Mouse (Mus musculus): ENCODE measurements around the gene Egfl6. TPM values are rescaled to one million over a fixed set of nuclear protein-coding genes. Genes with fewer than 3 reads are reported as not detected.

The Egfl6 gene
- total and polyA plus RNA-seq, 3 experiments = 0.04 TPM; not detected in 2

DNA sequence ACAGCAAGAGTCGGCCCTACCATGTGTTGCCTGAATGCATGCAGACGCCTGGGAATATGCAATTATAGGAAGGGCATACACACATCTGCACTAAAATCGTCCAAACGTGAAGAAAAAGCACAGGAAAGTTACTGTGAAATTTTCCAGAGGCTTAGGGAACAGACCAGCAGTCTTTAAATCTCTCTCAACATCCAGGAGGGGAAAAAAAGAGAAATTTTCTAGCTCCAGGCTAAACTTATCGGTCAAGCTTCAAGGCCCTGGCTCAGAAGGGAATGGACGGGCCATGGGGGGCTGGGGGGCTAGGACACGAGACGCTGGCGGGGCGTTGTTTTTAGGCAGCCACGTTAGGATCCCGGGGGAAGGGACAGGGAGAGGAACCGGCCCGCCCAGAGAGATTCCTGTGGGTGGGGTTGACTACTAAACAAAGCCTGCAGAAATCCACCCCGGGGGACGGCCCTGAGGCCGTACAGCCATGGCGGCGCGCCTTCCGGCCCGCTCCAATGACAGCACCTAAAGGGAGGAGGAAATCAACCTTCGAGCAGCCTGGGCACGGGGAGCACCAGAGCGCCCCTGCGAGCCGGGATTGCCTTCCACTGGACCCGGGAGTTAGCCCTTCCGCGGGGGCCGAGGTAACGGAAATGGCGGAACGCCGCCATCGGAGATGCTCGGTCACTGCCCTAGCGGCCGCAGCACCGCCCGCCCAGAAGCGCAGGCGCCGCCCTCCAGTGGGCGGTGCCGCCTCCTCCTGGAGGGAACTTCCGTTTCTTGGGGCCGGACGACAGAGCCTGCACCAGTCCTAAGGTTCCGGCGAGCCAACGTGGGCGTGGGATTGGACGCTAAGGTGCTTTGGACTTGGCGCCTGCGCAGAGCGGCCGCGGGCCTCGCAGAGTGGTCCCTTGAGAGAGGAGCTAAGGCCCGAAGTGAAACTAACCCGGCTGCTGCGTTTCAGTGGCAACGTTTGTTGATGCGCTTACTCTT lies 75.5 kb downstream of the Egfl6 start:
- Histone ChIP-seq H3K4me3 (replicated peaks in 1 of 3; ENCODE audit: low read depth in 2 of 3, low read length in 2 of 3, poor library complexity in 1 of 3) (peak overlapping the region; percentile 65 to 79 (median 69)), H3K4me2 (ENCODE audit: insufficient read depth, low read depth, poor library complexity, severe bottlenecking) (peak overlapping the region; percentile 87), H3K79me2 (replicated peaks; ENCODE audit: control insufficient read depth, extremely low read depth, insufficient read depth, poor library complexity, severe bottlenecking) (no peaks in the 10 kb centered on the region), H3K36me3 (replicated peaks in 1 of 2; ENCODE audit: control insufficient read depth in 1 of 2, insufficient read depth in 1 of 2, low read length in 1 of 2) (peaks cover 6 to 15% of the 10 kb centered on the region in 2 experiments), H3K27me3 (replicated peaks) (no peaks in the 10 kb centered on the region), H3K9ac (ENCODE audit: insufficient read depth, low read depth) (peak overlapping the region; percentile 85), H3K4me1 (ENCODE audit: control insufficient read depth in 1 of 2, insufficient read depth in 2 of 2) (no peaks in the 10 kb centered on the region), H3K27ac (ENCODE audit: insufficient read depth, low read depth) (peak overlapping the region; percentile 87), H3K9me3 (replicated peaks; ENCODE audit: low read length) (no peaks in the 10 kb centered on the region)
- TF ChIP-seq ZKSCAN1 (IDR thresholded peaks at IDR 0.05; ENCODE audit: borderline replicate concordance, low read depth, low read length) (no peak), GABPA (IDR thresholded peaks at IDR 0.05; ENCODE audit: insufficient replicate concordance, low read depth, low read length) (no peak), NRF1 (IDR thresholded peaks at IDR 0.05; ENCODE audit: low read depth, low read length) (peak; percentile 90), IRF4 (IDR thresholded peaks at IDR 0.05; ENCODE audit: low read depth, low read length) (0 out of 2 replicates have a peak, but pooled peaks have one; percentile 42), CHD1 (IDR thresholded peaks at IDR 0.05; ENCODE audit: low read depth, low read length) (0 out of 2 replicates have a peak, but pooled peaks have one; percentile 29), BHLHE40 (IDR thresholded peaks at IDR 0.05; ENCODE audit: low read depth, low read length) (no peak; the same call in 1 of the 2 replicates), CTCF (conservative IDR thresholded peaks at IDR 0.05 in 1 of 2, IDR thresholded peaks at IDR 0.05 in 1 of 2; ENCODE audit: low read depth in 2 of 2, low read length in 2 of 2) (no peak), TCF12 (IDR thresholded peaks at IDR 0.05; ENCODE audit: low read depth, low read length) (peak; percentile 47; the same call in 1 of the 2 replicates), MAFK (IDR thresholded peaks at IDR 0.05; ENCODE audit: insufficient replicate concordance, low read length) (no peak), MAX (IDR thresholded peaks at IDR 0.05; ENCODE audit: low read length) (0 out of 2 replicates have a peak, but pooled peaks have one; percentile 18), NELFE (IDR thresholded peaks at IDR 0.05; ENCODE audit: low read depth, low read length) (peak; percentile 72), MXI1 (IDR thresholded peaks at IDR 0.05; ENCODE audit: low read depth, low read length) (no peak; the same call in 1 of the 2 replicates), POLR2AphosphoS2 (IDR thresholded peaks at IDR 0.05; ENCODE audit: low read depth, low read length) (0 out of 2 replicates have a peak, but pooled peaks have one; percentile 58), POLR2A (IDR thresholded peaks at IDR 0.05; ENCODE audit: low read depth, low read length) (peak; percentile 80), TBP (conservative IDR thresholded peaks at IDR 0.05; ENCODE audit: low read depth, low read length) (peak; percentile 50), ZNF384 (IDR thresholded peaks at IDR 0.05; ENCODE audit: low read depth, low read length) (no peak), UBTF (IDR thresholded peaks at IDR 0.05; ENCODE audit: low read depth, low read length) (no peak), MEF2A (IDR thresholded peaks at IDR 0.05; ENCODE audit: borderline replicate concordance, low read depth, low read length) (peak; percentile 26; the same call in 1 of the 2 replicates), JUND (conservative IDR thresholded peaks at IDR 0.05; ENCODE audit: low read depth, low read length) (no peak), ZMIZ1 (IDR thresholded peaks at IDR 0.05; ENCODE audit: low read depth, low read length) (peak; percentile 49; the same call in 1 of the 2 replicates), HCFC1 (IDR thresholded peaks at IDR 0.05; ENCODE audit: low read depth, low read length) (peak; percentile 69), KAT2A (IDR thresholded peaks at IDR 0.05; ENCODE audit: insufficient replicate concordance, low read length) (0 out of 2 replicates have a peak, but pooled peaks have one; percentile 20), ELF1 (IDR thresholded peaks at IDR 0.05; ENCODE audit: low read depth, low read length) (peak; percentile 65; the same call in 1 of the 2 replicates)
- dilution Hi-C loops (cut with MboI; ENCODE audit: extremely low pct_ligation_motif_present, extremely low pct_unique_long_range_greater_than_20kb, low sequenced_read_pairs) (no loop called here), in situ Hi-C loops (cut with MboI; ENCODE audit: low pct_ligation_motif_present, low pct_unique_long_range_greater_than_20kb, low sequenced_read_pairs) (no loop called here)
- DNase-seq (ENCODE audit: extremely low read depth) = peak; percentile 93
